Mouse (Mus musculus) intestine, embryonic 15.5 days (tissue): ENCODE data around the gene Fam149a. TPM values are rescaled to one million over a fixed set of nuclear protein-coding genes. Genes with fewer than 3 reads are reported as not detected.
A peak's percentile ranks its signal among the peaks of the same experiment; 100 is the strongest.
"Not testable (repeated sequence)": the region's sequence is repeated elsewhere in the genome, so short reads cannot be mapped to it uniquely, and the experiment has no call there.

Experiments
- ATAC-seq: fragments of 200-750 bp; cut with Nextera tagmentation; 2 replicates; pipeline ENCODE4 v1.8.0; 2017; ENCODE audit warnings: moderate TSS enrichment, moderate library complexity
- H3K27ac ChIP-seq: fragments of 300-500 bp; sonication (generic); 2 replicates; pipeline ENCODE4 v1.5.1; 2015; ENCODE audit warnings: mild to moderate bottlenecking, inconsistent platforms
- H3K27me3 ChIP-seq: fragments of 300-500 bp; sonication (generic); replicated peaks from 2 replicates; pipeline ENCODE4 v1.6.1; 2015; ENCODE audit warnings: inconsistent platforms
- H3K36me3 ChIP-seq: fragments of 300-500 bp; sonication (generic); 2 replicates; pipeline ENCODE4 v1.6.1; 2015; ENCODE audit warnings: inconsistent platforms
- H3K4me1 ChIP-seq: fragments of 300-500 bp; sonication (generic); replicated peaks from 2 replicates; pipeline ENCODE4 v1.6.1; 2015; ENCODE audit warnings: inconsistent platforms
- H3K4me2 ChIP-seq: fragments of 300-500 bp; sonication (generic); replicated peaks from 2 replicates; pipeline ENCODE4 v1.6.1; 2015; ENCODE audit warnings: mild to moderate bottlenecking, inconsistent platforms
- H3K4me3 ChIP-seq: fragments of 300-500 bp; sonication (generic); replicated peaks from 2 replicates; pipeline ENCODE4 v1.5.1; 2015; ENCODE audit warnings: inconsistent platforms
- H3K9ac ChIP-seq: fragments of 300-500 bp; sonication (generic); 2 replicates; pipeline ENCODE4 v1.6.1; 2015; ENCODE audit warnings: inconsistent platforms
- H3K9me3 ChIP-seq: fragments of 300-500 bp; sonication (generic); 2 replicates; pipeline ENCODE4 v1.6.1; 2016; ENCODE audit warnings: inconsistent platforms
- WGBS: fragments of 180-500 bp; shearing (Covaris S2); methylation state at CpG from one replicate; pipeline ENCODE4 v1.1.7; 2015; 5-methylcytosine and 5-hydroxymethylcytosine counted together
- polyA plus RNA-seq: library from polyadenylated mRNA; unstranded; fragments of >200 nt; fragmentation: Nextera tagmentation; extraction: Ambion mirVana; gene quantifications from 2 replicates; pipeline ENCODE4 v1.2.1, GENCODE M21; 2015

The Fam149a gene
- polyA plus RNA-seq, 1 experiment from 2014 or later: 10.4 TPM

GRCm38 (mm10) chr8:45327076-45327475 is 55.0 kb downstream of the Fam149a start:
- H3K4me3 ChIP-seq, H3K27ac ChIP-seq, H3K9me3 ChIP-seq, ATAC-seq, H3K4me2 ChIP-seq, H3K4me1 ChIP-seq, H3K27me3 ChIP-seq, H3K36me3 ChIP-seq, H3K9ac ChIP-seq: not testable (repeated sequence)

GRCm38 (mm10) chr8:45324151-45324550 is 57.9 kb downstream of the Fam149a start:
- no peak overlapping the region for H3K27ac ChIP-seq
- H3K27me3 ChIP-seq: no peaks in the 10 kb centered on the region
- no peak overlapping the region for H3K9ac ChIP-seq
- ATAC-seq: no peak
- H3K9me3 ChIP-seq: no peaks in the 10 kb centered on the region
- no peak overlapping the region for H3K4me3 ChIP-seq
- H3K36me3 ChIP-seq: no peaks in the 10 kb centered on the region
- no peak overlapping the region for H3K4me2 ChIP-seq
- no peaks in the 10 kb centered on the region for H3K4me1 ChIP-seq
- 63% methylated on average over 4 of the region's 4 CpGs for WGBS

- Histone ChIP-seq H3K4me1 (no peaks in the 10 kb centered on the region), H3K36me3 (no peaks in the 10 kb centered on the region), H3K9me3 (no peaks in the 10 kb centered on the region), H3K4me2 (no peak overlapping the region), H3K27me3 (no peaks in the 10 kb centered on the region), H3K4me3 (no peak overlapping the region), H3K27ac (no peak overlapping the region), H3K9ac (no peak overlapping the region)
- 66% methylated on average over 2 of the region's 2 CpGs for WGBS
- peak; percentile 81 for ATAC-seq
Observed at GRCm38 (mm10) chr8:45321365-45321764, 60.7 kb downstream of the Fam149a start.

- Histone ChIP-seq H3K9me3 (no peaks in the 10 kb centered on the region), H3K4me2 (no peak overlapping the region), H3K27me3 (no peaks in the 10 kb centered on the region), H3K9ac (no peak overlapping the region), H3K4me3 (no peak overlapping the region), H3K27ac (no peak overlapping the region), H3K36me3 (no peaks in the 10 kb centered on the region), H3K4me1 (no peaks in the 10 kb centered on the region)
- 31% methylated on average over 1 of the region's 1 CpGs for WGBS
- ATAC-seq: peak; percentile 68; the same call in 1 of the 2 replicates
Observed at GRCm38 (mm10) chr8:45320930-45321329, 61.2 kb downstream of the Fam149a start.

GRCm38 (mm10) chr8:45310967-45311366 is 71.1 kb downstream of the Fam149a start:
- 83% methylated on average over 4 of the region's 4 CpGs for WGBS
- H3K4me3 ChIP-seq: no peak overlapping the region

GRCm38 (mm10) chr8:45308366-45308765 is 73.7 kb downstream of the Fam149a start, which contains the start of gene Gm45753:
Gene Gm45753 (minus strand): TSS chr8:45308466.
- no peaks in the 10 kb centered on the region for H3K9me3 ChIP-seq
- H3K4me2 ChIP-seq: no peak within 1 kb of the TSS
- H3K36me3 ChIP-seq: no peaks in the 10 kb centered on the region
- no peak for ATAC-seq
- H3K4me3 ChIP-seq: no peak within 1 kb of the TSS
- WGBS: 85% methylated on average over 13 of the region's 13 CpGs
- H3K9ac ChIP-seq: no peak within 1 kb of the TSS
- H3K27me3 ChIP-seq: no peaks in the 10 kb centered on the region
- no peak within 1 kb of the TSS for H3K27ac ChIP-seq
- H3K4me1 ChIP-seq: no peaks in the 10 kb centered on the region

More at GRCm38 (mm10) chr8:45310967-45311366, 71.1 kb downstream of the Fam149a start:
- no peaks in the 10 kb centered on the region for H3K36me3 ChIP-seq
- H3K4me2 ChIP-seq: no peak overlapping the region
- H3K27me3 ChIP-seq: no peaks in the 10 kb centered on the region
- no peak for ATAC-seq
- H3K9ac ChIP-seq: no peak overlapping the region
- H3K4me1 ChIP-seq: no peaks in the 10 kb centered on the region
- no peak overlapping the region for H3K27ac ChIP-seq
- no peaks in the 10 kb centered on the region for H3K9me3 ChIP-seq

GRCm38 (mm10) chr8:45305479-45305878 is 76.6 kb downstream of the Fam149a start:
- no peaks in the 10 kb centered on the region for H3K4me1 ChIP-seq
- no peak overlapping the region for H3K4me3 ChIP-seq
- no peak overlapping the region for H3K27ac ChIP-seq
- H3K4me2 ChIP-seq: no peak overlapping the region
- ATAC-seq: no peak
- H3K36me3 ChIP-seq: no peaks in the 10 kb centered on the region
- no peaks in the 10 kb centered on the region for H3K27me3 ChIP-seq
- H3K9me3 ChIP-seq: no peaks in the 10 kb centered on the region
- H3K9ac ChIP-seq: no peak overlapping the region
- WGBS: 80% methylated on average over 1 of the region's 1 CpGs

GRCm38 (mm10) chr8:45304354-45304753 is 77.7 kb downstream of the Fam149a start:
- no peak overlapping the region for H3K4me3 ChIP-seq
- no peaks in the 10 kb centered on the region for H3K27me3 ChIP-seq
- H3K4me1 ChIP-seq: no peaks in the 10 kb centered on the region
- WGBS: 93% methylated on average over 3 of the region's 3 CpGs
- H3K4me2 ChIP-seq: no peak overlapping the region
- no peaks in the 10 kb centered on the region for H3K36me3 ChIP-seq
- H3K9ac ChIP-seq: no peak overlapping the region
- no peak for ATAC-seq
- H3K9me3 ChIP-seq: no peaks in the 10 kb centered on the region
- no peak overlapping the region for H3K27ac ChIP-seq

- H3K27me3 ChIP-seq: no peaks in the 10 kb centered on the region
- no peak overlapping the region for H3K4me2 ChIP-seq
- H3K4me1 ChIP-seq: no peaks in the 10 kb centered on the region
- no peaks in the 10 kb centered on the region for H3K36me3 ChIP-seq
- 77% methylated on average over 8 of the region's 8 CpGs for WGBS
- no peaks in the 10 kb centered on the region for H3K9me3 ChIP-seq
- no peak overlapping the region for H3K9ac ChIP-seq
- ATAC-seq: no peak
- H3K4me3 ChIP-seq: no peak overlapping the region
- no peak overlapping the region for H3K27ac ChIP-seq
Observed at GRCm38 (mm10) chr8:45302390-45302789, 79.7 kb downstream of the Fam149a start.

GRCm38 (mm10) chr8:45295276-45295675 is 86.8 kb downstream of the Fam149a start:
- H3K4me3 ChIP-seq: no peak overlapping the region
- H3K4me2 ChIP-seq: no peak overlapping the region
- no peak overlapping the region for H3K9ac ChIP-seq
- H3K9me3 ChIP-seq: no peaks in the 10 kb centered on the region
- H3K36me3 ChIP-seq: no peaks in the 10 kb centered on the region
- no peaks in the 10 kb centered on the region for H3K27me3 ChIP-seq
- H3K27ac ChIP-seq: no peak overlapping the region
- WGBS: 93% methylated on average over 6 of the region's 6 CpGs
- no peak for ATAC-seq
- no peaks in the 10 kb centered on the region for H3K4me1 ChIP-seq

- 73% methylated on average over 7 of the region's 7 CpGs for WGBS
- H3K9ac ChIP-seq: no peak within 1 kb of the TSS
- no peak within 1 kb of the TSS for H3K27ac ChIP-seq
- no peak within 1 kb of the TSS for H3K4me2 ChIP-seq
- H3K9me3 ChIP-seq: no peaks in the 10 kb centered on the region
- H3K27me3 ChIP-seq: no peaks in the 10 kb centered on the region
- H3K4me1 ChIP-seq: no peaks in the 10 kb centered on the region
- no peaks in the 10 kb centered on the region for H3K36me3 ChIP-seq
- no peak within 1 kb of the TSS for H3K4me3 ChIP-seq
- no peak for ATAC-seq
Observed at GRCm38 (mm10) chr8:45294687-45295086, 87.4 kb downstream of the Fam149a start, which contains the start of gene Klkb1. Gene Klkb1 (minus strand): TSS chr8:45294859.

- Histone ChIP-seq H3K9ac (no peak overlapping the region), H3K27me3 (no peaks in the 10 kb centered on the region), H3K4me3 (no peak overlapping the region), H3K27ac (no peak overlapping the region), H3K4me2 (no peak overlapping the region), H3K9me3 (no peaks in the 10 kb centered on the region), H3K4me1 (no peaks in the 10 kb centered on the region), H3K36me3 (no peaks in the 10 kb centered on the region)
- no peak for ATAC-seq
- WGBS: 90% methylated on average over 2 of the region's 2 CpGs
Observed at GRCm38 (mm10) chr8:45291790-45292189, 90.3 kb downstream of the Fam149a start.
